Mouse (Mus musculus) olfactory bulb, adult 2 months (tissue): Measurements from ENCODE around the gene BC024063.
"Not testable (repeated sequence)": the region's sequence is repeated elsewhere in the genome, so short reads cannot be mapped to it uniquely, and the experiment has no call there.

Experiments used
- CTCF ChIP-seq: fragments of 200-500 bp; IDR thresholded peaks from 2 replicates; pipeline ENCODE4 v1.5.1; 2012; ENCODE audit warnings: low read depth, mild to moderate bottlenecking, low read length, moderate library complexity; ENCODE audit not compliant: insufficient read depth
- POLR2A ChIP-seq: fragments of 200-500 bp; IDR thresholded peaks from 2 replicates; pipeline ENCODE4 v1.6.1; 2012; ENCODE audit warnings: mild to moderate bottlenecking, low read depth, low read length, moderate library complexity; ENCODE audit not compliant: insufficient read depth

DNA sequence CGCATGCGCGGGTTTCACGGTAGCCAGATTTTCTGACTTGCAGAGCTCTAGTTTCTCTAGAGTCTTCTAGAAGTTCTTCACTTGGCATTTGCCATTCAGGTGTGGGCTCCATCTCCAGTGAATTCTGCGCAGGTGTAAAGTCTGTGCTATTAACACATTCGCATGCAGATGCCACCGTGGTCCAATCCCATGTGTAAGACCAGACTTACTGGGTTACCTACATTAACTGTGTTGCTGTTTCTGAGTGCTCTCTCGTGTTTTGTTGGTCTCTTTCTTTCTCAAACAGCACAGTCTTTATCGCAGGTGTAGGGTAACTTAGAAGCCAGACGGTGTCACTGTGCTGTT, 34.7 kb upstream of the BC024063 start:
- not testable (repeated sequence) for TF ChIP-seq CTCF, POLR2A
